Mouse (Mus musculus): Measurements from ENCODE around the gene Zfp385b. TPM values are rescaled to one million over a fixed set of nuclear protein-coding genes. Genes with fewer than 3 reads are reported as not detected.

Zfp385b gene
- total and polyA plus RNA-seq, 3 experiments = 7.3 to 8.2 (median 7.9) TPM

DNA sequence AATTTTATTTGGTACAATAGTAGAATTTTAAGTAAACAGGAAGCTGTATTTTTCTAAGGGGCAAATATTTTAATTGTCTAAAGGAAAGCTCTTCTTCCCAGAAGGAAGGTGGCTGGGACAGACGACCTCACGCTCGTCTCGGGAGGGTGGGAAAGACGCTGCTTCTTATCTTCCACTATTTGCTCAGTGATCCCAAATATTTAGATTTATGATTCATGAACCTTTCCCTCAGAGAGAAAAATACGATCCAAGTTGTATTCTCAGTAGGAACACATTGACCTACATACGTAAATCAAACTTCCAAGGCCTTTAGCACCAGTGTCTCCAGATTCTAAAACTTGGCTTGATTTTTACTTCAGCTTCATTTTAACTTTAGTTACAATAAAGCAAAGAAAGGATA is 226.0 kb downstream of the Zfp385b start:
- WGBS = 59% methylated on average over 7 of the region's 7 CpGs
- no peaks in the 10 kb centered on the region for H3K36me3 ChIP-seq (ENCODE audit: control insufficient read depth, insufficient read depth, low read length)
- DNase-seq = no peak
- no peaks in the 10 kb centered on the region for H3K79me2 ChIP-seq (replicated peaks; ENCODE audit: control insufficient read depth, insufficient read depth, low read length)
- no peaks in the 10 kb centered on the region for H3K27me3 ChIP-seq (ENCODE audit: control insufficient read depth, insufficient read depth, low read length)
- no peak overlapping the region for H3K27ac ChIP-seq
- H3K4me3 ChIP-seq = no peak overlapping the region
- TF ChIP-seq POLR2A (IDR thresholded peaks at IDR 0.05; ENCODE audit: insufficient read depth, low read depth, low read length) (no peak), EP300 (IDR thresholded peaks at IDR 0.05; ENCODE audit: insufficient read depth, low read depth, low read length) (no peak), CTCF (IDR thresholded peaks at IDR 0.05) (no peak)
- H3K4me1 ChIP-seq (ENCODE audit: control insufficient read depth, insufficient read depth, low read length) = no peaks in the 10 kb centered on the region
- intact Hi-C loops (cut with DNase I) = no loop called here
- H3K9ac ChIP-seq (ENCODE audit: low read depth, low read length) = no peak overlapping the region

DNA sequence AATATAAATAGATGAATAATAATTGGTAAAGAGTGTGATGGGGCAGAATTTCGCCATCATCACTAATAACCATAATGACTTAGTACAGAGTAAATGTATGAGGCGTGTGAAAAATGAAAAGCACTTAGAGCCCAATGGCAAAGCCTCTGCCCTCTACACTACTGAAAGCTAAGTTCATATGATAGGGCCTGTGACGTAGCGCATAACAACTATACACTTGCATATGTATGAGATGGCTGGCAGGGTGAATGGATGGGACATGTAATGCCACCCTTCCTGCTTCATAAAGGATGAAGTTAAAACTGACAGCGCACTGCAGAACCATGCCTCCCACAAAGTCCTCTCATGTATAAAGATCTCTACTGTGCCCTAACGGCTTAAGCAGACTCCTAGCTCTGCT is 226.9 kb downstream of the Zfp385b start:
- 87% methylated on average over 6 of the region's 6 CpGs for WGBS
- Histone ChIP-seq H3K4me3 (no peak overlapping the region), H3K4me1 (ENCODE audit: control insufficient read depth, insufficient read depth, low read length) (no peaks in the 10 kb centered on the region), H3K27me3 (ENCODE audit: control insufficient read depth, insufficient read depth, low read length) (no peaks in the 10 kb centered on the region), H3K79me2 (replicated peaks; ENCODE audit: control insufficient read depth, insufficient read depth, low read length) (no peaks in the 10 kb centered on the region), H3K27ac (no peak overlapping the region), H3K9ac (ENCODE audit: low read depth, low read length) (no peak overlapping the region), H3K36me3 (ENCODE audit: control insufficient read depth, insufficient read depth, low read length) (no peaks in the 10 kb centered on the region)
- intact Hi-C loops (cut with DNase I) = no loop called here
- DNase-seq = no peak
- no peak for TF ChIP-seq CTCF (IDR thresholded peaks at IDR 0.05)
- no peak for TF ChIP-seq POLR2A (IDR thresholded peaks at IDR 0.05; ENCODE audit: insufficient read depth, low read depth, low read length)
- no peak for TF ChIP-seq EP300 (IDR thresholded peaks at IDR 0.05; ENCODE audit: insufficient read depth, low read depth, low read length)

DNA sequence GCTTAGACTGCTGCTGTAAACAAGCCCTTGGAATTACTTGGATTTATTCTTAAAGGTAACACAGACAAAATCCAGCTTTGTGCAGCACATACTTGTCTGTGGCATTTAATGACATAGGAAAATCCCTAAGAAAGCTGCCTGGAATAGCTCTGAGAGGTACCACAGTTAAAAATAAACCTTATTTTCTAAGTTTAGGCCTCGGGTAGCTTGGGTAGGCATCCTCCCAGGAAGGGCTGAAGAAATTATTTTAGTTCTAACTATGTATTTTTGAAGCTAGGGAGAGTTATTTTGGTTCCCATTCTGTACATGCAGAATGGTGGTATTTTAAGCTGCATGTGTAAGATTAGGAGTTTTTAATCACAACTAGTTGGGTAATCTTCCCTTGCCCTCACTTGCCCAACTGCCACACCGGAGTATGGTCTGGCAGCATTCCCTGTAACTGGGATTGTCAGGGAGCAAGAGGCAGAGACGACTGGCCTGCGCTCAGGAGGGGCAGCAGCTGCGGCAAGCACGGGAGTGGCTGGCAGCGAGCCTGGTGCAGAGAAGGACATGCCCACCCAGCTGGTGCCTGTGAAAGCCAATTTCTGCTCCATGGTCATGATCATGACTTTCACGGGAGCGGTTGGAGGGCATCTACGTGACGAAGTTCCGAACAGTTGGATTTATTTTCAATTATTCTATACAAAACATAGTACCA is 230.1 kb downstream of the Zfp385b start:
- intact Hi-C loops (cut with DNase I) = no loop called here
- no peak for TF ChIP-seq CTCF (IDR thresholded peaks at IDR 0.05)
- no peak for TF ChIP-seq POLR2A (IDR thresholded peaks at IDR 0.05; ENCODE audit: insufficient read depth, low read depth, low read length)
- 0 out of 2 replicates have a peak, but pooled peaks have one; percentile 55 for TF ChIP-seq EP300 (IDR thresholded peaks at IDR 0.05; ENCODE audit: insufficient read depth, low read depth, low read length)
- Histone ChIP-seq H3K9ac (ENCODE audit: low read depth, low read length) (no peak overlapping the region), H3K36me3 (ENCODE audit: control insufficient read depth, insufficient read depth, low read length) (no peaks in the 10 kb centered on the region), H3K4me3 (no peak overlapping the region), H3K27me3 (ENCODE audit: control insufficient read depth, insufficient read depth, low read length) (no peaks in the 10 kb centered on the region), H3K27ac (peak overlapping the region; percentile 12; the same call in 1 of the 2 replicates), H3K4me1 (ENCODE audit: control insufficient read depth, insufficient read depth, low read length) (no peaks in the 10 kb centered on the region), H3K79me2 (replicated peaks; ENCODE audit: control insufficient read depth, insufficient read depth, low read length) (no peaks in the 10 kb centered on the region)
- peak; percentile 34 to 59 for DNase-seq
- WGBS = 47% methylated on average over 12 of the region's 12 CpGs

DNA sequence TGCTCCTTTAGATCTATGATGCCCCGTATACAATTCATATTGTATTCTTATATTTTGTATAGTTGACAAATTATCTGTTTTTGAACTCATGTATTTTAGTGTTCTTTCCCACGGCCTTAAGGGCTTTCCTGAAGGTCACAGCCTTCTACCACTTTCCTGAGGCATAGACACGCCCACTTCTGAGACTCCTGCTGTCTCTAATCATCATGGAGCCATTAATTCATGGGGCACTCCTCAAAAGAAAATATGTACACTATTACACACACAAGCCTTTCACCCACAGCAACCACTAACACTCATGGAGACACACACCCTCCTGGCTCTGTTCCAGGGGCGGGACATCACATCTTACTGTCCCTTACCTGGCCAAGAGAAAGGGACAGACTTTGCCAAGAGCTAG is 232.1 kb downstream of the Zfp385b start:
- Histone ChIP-seq H3K79me2 (replicated peaks; ENCODE audit: control insufficient read depth, insufficient read depth, low read length) (no peaks in the 10 kb centered on the region), H3K9ac (ENCODE audit: low read depth, low read length) (no peak overlapping the region), H3K27ac (no peak overlapping the region), H3K27me3 (ENCODE audit: control insufficient read depth, insufficient read depth, low read length) (no peaks in the 10 kb centered on the region), H3K36me3 (ENCODE audit: control insufficient read depth, insufficient read depth, low read length) (no peaks in the 10 kb centered on the region), H3K4me3 (no peak overlapping the region), H3K4me1 (ENCODE audit: control insufficient read depth, insufficient read depth, low read length) (no peaks in the 10 kb centered on the region)
- intact Hi-C loops (cut with DNase I) = no loop called here
- DNase-seq = no peak
- WGBS = 74% methylated on average over 4 of the region's 4 CpGs
- TF ChIP-seq POLR2A (IDR thresholded peaks at IDR 0.05; ENCODE audit: insufficient read depth, low read depth, low read length) (no peak), CTCF (IDR thresholded peaks at IDR 0.05) (no peak), EP300 (IDR thresholded peaks at IDR 0.05; ENCODE audit: insufficient read depth, low read depth, low read length) (no peak)

DNA sequence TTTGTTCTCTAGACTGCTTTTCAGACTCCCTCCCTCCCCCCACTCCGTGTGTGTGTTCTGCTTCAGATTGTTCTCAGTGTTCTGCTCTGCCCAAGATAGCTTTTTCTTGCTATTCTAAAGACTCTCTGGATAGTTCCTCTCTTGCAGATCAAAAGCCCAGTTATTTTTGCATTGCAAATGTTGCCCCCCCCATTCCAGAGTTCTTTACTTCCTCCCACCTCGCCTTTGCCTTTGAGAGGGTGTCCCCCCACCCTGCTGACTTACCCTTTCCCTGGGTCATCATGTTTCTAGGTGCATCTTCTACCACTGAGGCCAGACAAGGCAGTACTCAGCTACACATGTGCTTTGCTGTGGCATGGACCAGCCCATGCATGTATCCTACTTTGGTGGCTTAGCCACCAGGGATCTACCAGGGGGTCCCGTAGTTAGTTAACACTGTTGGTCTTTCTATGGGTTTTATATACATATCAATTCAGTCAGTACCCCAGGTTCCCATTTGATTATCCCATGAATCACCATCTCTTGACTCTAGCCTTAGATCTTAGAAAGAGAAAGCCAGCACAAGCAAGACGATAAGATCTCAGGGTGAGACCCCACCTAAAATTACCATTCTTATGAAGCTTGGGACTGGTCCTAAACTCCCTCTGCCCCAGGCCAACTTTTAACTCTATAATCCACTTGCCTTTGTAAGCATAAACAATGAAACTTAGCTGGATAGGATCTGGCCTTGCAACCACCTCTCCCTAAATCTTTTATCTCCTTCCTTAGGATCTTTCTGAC is 232.7 kb downstream of the Zfp385b start:
- no peak for TF ChIP-seq EP300 (IDR thresholded peaks at IDR 0.05; ENCODE audit: insufficient read depth, low read depth, low read length)
- no peak for TF ChIP-seq POLR2A (IDR thresholded peaks at IDR 0.05; ENCODE audit: insufficient read depth, low read depth, low read length)
- TF ChIP-seq CTCF (IDR thresholded peaks at IDR 0.05) = no peak
- Histone ChIP-seq H3K9ac (ENCODE audit: low read depth, low read length) (no peak overlapping the region), H3K4me3 (no peak overlapping the region), H3K27me3 (ENCODE audit: control insufficient read depth, insufficient read depth, low read length) (no peaks in the 10 kb centered on the region), H3K36me3 (ENCODE audit: control insufficient read depth, insufficient read depth, low read length) (no peaks in the 10 kb centered on the region), H3K79me2 (replicated peaks; ENCODE audit: control insufficient read depth, insufficient read depth, low read length) (no peaks in the 10 kb centered on the region), H3K4me1 (ENCODE audit: control insufficient read depth, insufficient read depth, low read length) (no peaks in the 10 kb centered on the region), H3K27ac (no peak overlapping the region)
- WGBS = 82% methylated on average over 4 of the region's 4 CpGs
- DNase-seq = no peak
- intact Hi-C loops (cut with DNase I) = no loop called here

DNA sequence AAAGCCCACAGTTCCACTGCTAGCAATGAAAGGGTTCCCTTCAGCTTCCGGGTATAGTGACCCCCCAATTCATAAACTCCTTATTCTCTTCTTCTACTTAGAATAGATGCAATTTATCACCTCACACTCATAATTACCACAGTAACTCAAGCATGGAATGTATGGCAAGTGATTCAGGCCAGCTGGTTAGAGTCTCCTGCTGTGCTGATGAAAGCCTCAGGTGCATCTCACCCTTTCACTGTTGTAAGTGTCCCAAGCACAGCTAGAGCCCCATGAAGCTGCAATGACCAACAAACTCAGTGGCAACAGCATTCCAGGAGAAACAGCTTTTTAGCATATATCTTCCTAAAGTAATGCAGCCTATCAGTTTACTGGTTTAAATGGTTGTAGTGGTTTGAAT is 235.9 kb downstream of the Zfp385b start:
- Histone ChIP-seq H3K4me3 (no peak overlapping the region), H3K4me1 (ENCODE audit: control insufficient read depth, insufficient read depth, low read length) (no peaks in the 10 kb centered on the region), H3K79me2 (replicated peaks; ENCODE audit: control insufficient read depth, insufficient read depth, low read length) (no peaks in the 10 kb centered on the region), H3K27ac (no peak overlapping the region), H3K36me3 (ENCODE audit: control insufficient read depth, insufficient read depth, low read length) (no peaks in the 10 kb centered on the region), H3K9ac (ENCODE audit: low read depth, low read length) (no peak overlapping the region), H3K27me3 (ENCODE audit: control insufficient read depth, insufficient read depth, low read length) (no peaks in the 10 kb centered on the region)
- TF ChIP-seq EP300 (IDR thresholded peaks at IDR 0.05; ENCODE audit: insufficient read depth, low read depth, low read length) = no peak
- TF ChIP-seq CTCF (IDR thresholded peaks at IDR 0.05) = no peak
- TF ChIP-seq POLR2A (IDR thresholded peaks at IDR 0.05; ENCODE audit: insufficient read depth, low read depth, low read length) = no peak
- 87% methylated on average over 1 of the region's 1 CpGs for WGBS
- intact Hi-C loops (cut with DNase I) = no loop called here
- DNase-seq = no peak
